Mouse (Mus musculus): ENCODE results near the gene Mboat7.

The Mboat7 gene

GRCm38 (mm10) chr7:3692382-3692986 is 839 bp downstream of the Mboat7 start, which contains the start of gene Tsen34:
Gene Tsen34, plus strand, starts transcription at chr7:3692863.
- DNase-seq (ENCODE audit: low spot score), result no peak

- no peak for DNase-seq (ENCODE audit: low spot score)
Measured at GRCm38 (mm10) chr7:3691919-3692318, 1.4 kb downstream of the Mboat7 start.

- DNase-seq (ENCODE audit: low spot score), result no peak
Measured at GRCm38 (mm10) chr7:3685400-3686187, 7.7 kb downstream of the Mboat7 start.

- DNase-seq (ENCODE audit: low spot score), result no peak
Measured at GRCm38 (mm10) chr7:3684698-3685097, 8.6 kb downstream of the Mboat7 start.

GRCm38 (mm10) chr7:3683908-3684550 is 9.3 kb downstream of the Mboat7 start:
- DNase-seq (ENCODE audit: low spot score), result peak; percentile 31

- no peak for DNase-seq (ENCODE audit: low spot score)
Measured at GRCm38 (mm10) chr7:3677342-3677741, 16.0 kb downstream of the Mboat7 start, which contains the start of gene Tmc4. Gene Tmc4, minus strand, starts transcription at chr7:3677553.

DNA sequence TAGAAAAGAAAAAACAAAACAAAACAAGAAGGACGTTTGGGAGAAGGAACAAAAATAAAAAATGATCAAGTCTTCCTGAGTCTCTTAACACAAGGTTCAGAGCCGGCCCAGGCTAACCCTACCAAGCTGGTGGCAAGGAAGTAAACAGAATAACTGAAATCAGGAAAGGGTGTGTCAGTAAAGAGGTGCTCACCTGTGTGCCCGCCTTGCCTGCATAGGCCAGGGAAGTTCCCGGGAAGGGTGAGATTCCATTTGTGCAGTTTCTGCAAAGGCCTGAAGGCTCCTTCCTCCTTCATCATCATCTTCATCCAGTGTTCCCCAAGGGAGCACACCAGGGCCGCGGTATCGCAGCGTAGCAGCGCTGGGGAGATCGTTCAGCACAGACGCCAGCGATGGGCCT is 17.0 kb downstream of the Mboat7 start:
- DNase-seq (ENCODE audit: low spot score), result no peak

- no peak for DNase-seq (ENCODE audit: low spot score)
Measured at GRCm38 (mm10) chr7:3675228-3675548, 18.1 kb downstream of the Mboat7 start.

DNA sequence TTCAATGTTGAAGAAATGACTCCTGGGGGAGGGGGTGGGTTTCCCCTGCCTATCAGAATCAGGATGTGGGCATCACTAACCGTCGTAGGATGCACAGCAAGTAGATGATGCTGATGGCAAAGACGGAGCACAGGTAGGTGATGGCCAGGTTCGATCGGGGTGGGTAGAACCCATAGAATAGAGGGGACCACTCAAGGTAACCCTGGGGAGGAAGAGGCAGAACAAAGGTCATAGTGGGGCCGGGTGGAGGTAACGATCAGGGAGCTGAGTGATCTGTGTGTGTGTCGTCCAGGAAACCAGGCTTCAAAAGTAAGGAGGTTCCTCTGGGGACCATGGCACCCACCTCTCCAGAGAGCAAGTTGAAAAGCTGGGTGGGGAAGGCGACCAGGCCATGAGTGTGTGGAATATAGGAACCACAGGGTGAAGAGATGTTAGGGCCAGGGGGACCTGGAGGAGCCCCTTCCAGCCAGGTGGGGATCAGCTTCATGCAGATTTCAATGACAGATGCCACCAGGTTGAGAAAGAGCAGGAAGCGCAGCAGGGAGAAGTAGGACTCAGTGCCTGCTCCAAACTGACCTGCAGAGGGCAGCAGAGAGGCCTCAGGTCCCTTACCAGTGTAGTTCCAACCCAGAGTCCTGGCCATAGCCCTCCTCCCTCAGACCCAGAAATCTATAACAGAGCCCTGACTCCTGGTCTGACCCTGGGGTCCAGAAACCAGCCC is 18.7 kb downstream of the Mboat7 start:
- DNase-seq (ENCODE audit: low spot score), result peak; percentile 88

GRCm38 (mm10) chr7:3666921-3667391 is 26.4 kb downstream of the Mboat7 start:
- DNase-seq (ENCODE audit: low spot score), result peak; percentile 27

DNA sequence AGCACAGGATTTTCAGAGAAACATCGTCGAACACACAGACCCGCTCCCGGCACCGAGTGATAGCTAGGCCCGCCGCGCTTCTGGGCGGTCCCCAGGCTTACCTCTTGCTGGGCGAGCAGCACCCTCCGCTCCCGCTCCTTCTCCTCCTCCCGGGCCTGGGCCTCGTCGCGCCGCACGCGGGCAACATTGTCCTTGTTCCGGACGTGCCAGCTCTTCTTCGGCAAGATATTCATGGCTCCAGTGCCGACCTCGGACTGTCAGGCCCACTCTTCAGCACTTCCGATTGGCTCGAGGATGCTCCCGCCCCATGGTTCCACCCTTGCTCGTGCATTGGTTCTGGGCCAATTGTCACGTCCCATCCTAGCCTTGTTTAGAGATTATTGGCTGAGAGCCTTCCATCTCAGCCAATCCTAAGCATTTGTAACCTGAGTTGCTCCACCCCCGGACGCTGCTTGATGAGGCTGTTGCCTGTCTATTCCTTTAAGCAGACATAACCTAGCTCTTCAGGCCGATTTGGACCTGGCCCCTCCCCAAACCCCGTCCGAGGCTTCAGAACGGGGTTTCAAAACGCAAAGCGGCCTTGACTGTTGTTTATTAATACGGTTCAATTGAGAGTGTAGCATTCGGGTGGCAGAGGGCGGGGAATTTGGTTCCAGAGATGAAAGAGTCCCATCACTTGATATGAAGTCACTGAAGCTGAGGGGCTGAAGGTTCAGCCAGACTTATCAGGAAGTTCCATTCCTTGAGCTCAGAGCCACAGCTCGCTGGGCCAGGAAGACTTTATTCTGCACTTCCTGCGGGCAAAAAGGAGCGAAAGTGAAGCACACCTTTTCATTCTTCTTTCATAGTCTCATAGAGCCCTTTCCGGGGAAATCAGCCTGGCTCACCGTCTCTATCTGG is 27.9 kb downstream of the Mboat7 start, which contains the start of gene Leng1:
TSS of gene Leng1 (minus strand) at position 626 of the 900 bp plus-strand sequence.
- peak; percentile 98 for DNase-seq (ENCODE audit: low spot score)

- peak; percentile 33 for DNase-seq (ENCODE audit: low spot score)
Measured at GRCm38 (mm10) chr7:3664524-3665214, 28.7 kb downstream of the Mboat7 start.

- no peak for DNase-seq (ENCODE audit: low spot score)
Measured at GRCm38 (mm10) chr7:3658578-3658977, 34.7 kb downstream of the Mboat7 start.

DNA sequence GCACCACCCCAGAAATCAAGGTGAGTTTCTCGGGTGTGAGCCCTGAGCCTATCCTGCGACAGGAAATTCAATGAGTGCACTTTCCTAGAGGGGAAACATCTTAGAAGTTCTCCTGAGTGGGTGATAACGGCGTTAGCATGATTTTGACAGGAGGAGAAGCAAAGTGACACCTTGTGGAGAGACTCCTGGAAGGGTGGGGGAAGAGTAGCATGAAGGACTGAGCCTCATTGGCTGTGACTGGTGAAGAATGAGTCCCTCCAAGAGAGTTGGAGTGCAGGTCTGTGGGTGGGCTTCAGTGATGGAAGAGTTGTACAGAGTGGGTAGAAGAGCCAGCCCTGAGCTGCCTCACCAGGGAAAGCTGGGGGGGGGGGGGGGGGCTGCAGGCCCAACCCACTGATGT is 36.4 kb downstream of the Mboat7 start:
- DNase-seq (ENCODE audit: low spot score), result no peak

- no peak for DNase-seq (ENCODE audit: low spot score)
Measured at GRCm38 (mm10) chr7:3646641-3647040, 46.7 kb downstream of the Mboat7 start.

DNA sequence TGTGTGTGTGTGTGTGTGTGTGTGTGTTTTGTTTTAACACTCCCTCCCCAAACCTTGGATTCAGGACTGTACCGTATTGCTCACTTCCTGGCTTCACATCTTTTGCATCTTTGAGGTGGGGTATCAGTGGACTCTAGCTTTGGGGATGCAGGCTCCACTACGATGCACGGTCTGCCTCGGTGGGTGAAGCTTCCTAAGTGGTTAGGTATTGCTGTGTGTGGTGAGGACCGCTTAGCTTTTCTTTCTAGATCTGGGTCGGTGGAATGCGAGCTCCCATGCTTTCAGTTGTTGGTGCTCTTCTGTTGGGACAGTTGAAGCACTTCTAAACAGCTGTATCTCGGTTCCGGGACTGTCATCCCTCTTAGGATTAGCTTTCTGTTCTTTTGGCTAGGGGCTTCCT is 47.1 kb downstream of the Mboat7 start:
- DNase-seq (ENCODE audit: low spot score), result no peak

DNA sequence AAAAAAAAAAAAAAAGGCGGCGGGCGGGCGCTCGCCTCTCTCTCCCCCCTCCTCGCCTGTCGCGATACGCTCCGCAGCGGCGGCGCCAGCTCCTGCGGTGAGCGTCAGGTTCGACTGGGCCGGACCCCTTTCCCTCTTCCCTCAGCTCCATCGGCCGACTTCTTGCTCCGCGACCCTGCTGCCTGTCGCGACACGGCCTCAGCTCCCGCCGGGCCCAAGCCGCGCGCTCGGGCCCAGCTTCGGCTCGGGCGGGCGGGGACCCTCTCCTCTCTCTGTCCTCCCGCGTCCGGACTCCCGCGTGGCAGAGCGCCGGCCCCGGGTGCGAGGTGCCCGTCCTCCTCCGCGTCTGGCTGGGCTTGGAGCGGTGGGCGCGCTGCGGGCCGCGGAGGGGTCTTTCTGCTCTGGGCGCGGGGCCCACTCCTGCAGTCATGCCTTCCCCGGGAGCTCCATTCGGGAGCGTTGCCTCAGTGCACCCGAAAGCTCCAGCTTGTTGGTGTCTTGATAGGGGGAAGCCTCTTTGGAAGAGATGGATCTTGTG is 47.8 kb downstream of the Mboat7 start:
- peak; percentile 42 for DNase-seq (ENCODE audit: low spot score)

DNA sequence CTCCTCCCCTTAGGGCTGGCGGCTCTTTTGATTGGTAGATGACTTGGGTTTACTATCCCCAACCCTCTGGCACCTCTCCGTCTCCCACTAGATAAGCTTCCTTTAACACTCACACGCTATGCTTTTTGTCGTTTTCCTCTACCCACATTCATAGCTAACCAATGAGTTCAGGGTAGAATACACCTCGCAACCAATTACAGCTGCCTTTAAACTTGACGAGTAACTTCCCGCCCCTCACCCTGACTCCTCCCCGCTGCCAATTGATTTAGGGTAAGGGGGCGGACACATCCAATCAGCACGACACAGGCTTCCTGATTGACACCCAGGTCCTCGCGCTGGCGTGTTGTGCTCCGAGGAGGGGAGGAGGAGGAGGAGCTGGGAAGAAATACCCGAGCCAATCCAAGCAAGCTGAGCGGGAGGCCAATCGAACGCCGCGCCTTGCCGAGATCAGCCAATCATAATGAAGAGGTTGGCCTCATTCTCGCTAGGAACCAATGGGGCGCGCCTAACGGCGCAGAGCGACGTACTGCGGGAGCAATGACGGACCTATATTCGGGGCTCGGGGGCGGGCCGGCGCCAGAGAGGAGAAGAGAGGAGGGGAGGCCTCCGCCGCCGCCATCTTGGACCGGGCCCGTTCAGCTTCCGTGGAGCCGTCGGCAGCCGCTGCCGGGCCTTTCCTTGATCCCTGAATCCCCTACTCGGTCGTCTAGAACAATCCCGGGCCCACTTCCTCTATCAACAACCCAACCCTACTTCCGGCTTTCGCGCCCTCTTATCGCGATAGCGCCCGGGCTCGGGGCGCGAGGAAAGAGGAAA is 48.4 kb downstream of the Mboat7 start, which contains the start of gene Cnot3:
TSS of gene Cnot3 (plus strand) at position 597 of the 816 bp plus-strand sequence.
- peak; percentile 99 for DNase-seq (ENCODE audit: low spot score)

- DNase-seq (ENCODE audit: low spot score), result peak; percentile 16
Measured at GRCm38 (mm10) chr7:3644348-3644671, 49.0 kb downstream of the Mboat7 start.

Measured in embryo, embryonic 10 days (tissue).